Mouse (Mus musculus) frontal cortex, postnatal 36 days (tissue): ENCODE measurements around the gene Ptpro.
"Not testable (repeated sequence)": the region's sequence is repeated elsewhere in the genome, so short reads cannot be mapped to it uniquely, and the experiment has no call there.

Experiments used
- DNase-seq, 2 experiments: peaks; one replicate each; pipeline ENCODE4 v3.0.0; 2022; ENCODE audit warnings: low spot score in 2 of 2

The Ptpro gene

GRCm38 (mm10) chr6:137386935-137387334 is 134.8 kb downstream of the Ptpro start:
- DNase-seq = no peak

GRCm38 (mm10) chr6:137395075-137395474 is 143.0 kb downstream of the Ptpro start:
- no peak for DNase-seq

- DNase-seq = no peak
These were observed 144.1 kb downstream of the Ptpro start for GRCm38 (mm10) chr6:137396106-137396793.

- DNase-seq = no peak
These were observed 145.2 kb downstream of the Ptpro start for GRCm38 (mm10) chr6:137397358-137397757.

- DNase-seq = no peak
These were observed 152.1 kb downstream of the Ptpro start for GRCm38 (mm10) chr6:137404196-137404595.

- DNase-seq = no peak
These were observed 153.6 kb downstream of the Ptpro start for GRCm38 (mm10) chr6:137405690-137406089.

GRCm38 (mm10) chr6:137410510-137410909 is 158.4 kb downstream of the Ptpro start:
- DNase-seq = no peak

- DNase-seq = no peak
These were observed 159.8 kb downstream of the Ptpro start for GRCm38 (mm10) chr6:137411901-137412378.

- DNase-seq = no peak
These were observed 160.9 kb downstream of the Ptpro start for GRCm38 (mm10) chr6:137413045-137413444.

- DNase-seq = peak in 1 of 2 experiments; percentile 35
These were observed 162.6 kb downstream of the Ptpro start for GRCm38 (mm10) chr6:137414531-137415405.

- no peak for DNase-seq
These were observed 170.7 kb downstream of the Ptpro start for GRCm38 (mm10) chr6:137422777-137423176.

GRCm38 (mm10) chr6:137423830-137424229 is 171.7 kb downstream of the Ptpro start:
- DNase-seq = no peak

GRCm38 (mm10) chr6:137425500-137426432 is 173.6 kb downstream of the Ptpro start:
- no peak for DNase-seq

- no peak for DNase-seq
These were observed 181.5 kb downstream of the Ptpro start for GRCm38 (mm10) chr6:137433521-137434137.

GRCm38 (mm10) chr6:137437486-137437885 is 185.4 kb downstream of the Ptpro start:
- no peak for DNase-seq

GRCm38 (mm10) chr6:137437902-137438580 is 185.9 kb downstream of the Ptpro start:
- DNase-seq = peak in 1 of 2 experiments; percentile 14

GRCm38 (mm10) chr6:137440559-137441486 is 188.7 kb downstream of the Ptpro start:
- peak; percentile 30 to 39 for DNase-seq

- DNase-seq = no peak
These were observed 191.0 kb downstream of the Ptpro start for GRCm38 (mm10) chr6:137443089-137443488.

- DNase-seq = not testable (repeated sequence)
These were observed 194.0 kb downstream of the Ptpro start for GRCm38 (mm10) chr6:137446116-137446515.
